Mouse (Mus musculus) common myeloid progenitor, adult 5-6 weeks (primary cell): ENCODE results near the gene Htatip2. TPM values are rescaled to one million over a fixed set of nuclear protein-coding genes. Genes with fewer than 3 reads are reported as not detected.
A peak's percentile ranks its signal among the peaks of the same experiment; 100 is the strongest.

ENCODE experiments used
- ATAC-seq: replicated peaks from 2 replicates; pipeline ENCODE4 v1.8.0; 2016; ENCODE audit warnings: low read depth, mild to moderate bottlenecking, moderate TSS enrichment, inconsistent platforms; ENCODE audit not compliant: poor library complexity, severe bottlenecking
- total RNA-seq: library from RNA; stranded (forward); fragments of 200-1000, 187-1606 nt; gene quantifications from 2 replicates; pipeline ENCODE4 v1.2.3, GENCODE M21; 2017

Htatip2 gene
- 11.4 and 14.7 TPM in 2 replicates for total RNA-seq

DNA sequence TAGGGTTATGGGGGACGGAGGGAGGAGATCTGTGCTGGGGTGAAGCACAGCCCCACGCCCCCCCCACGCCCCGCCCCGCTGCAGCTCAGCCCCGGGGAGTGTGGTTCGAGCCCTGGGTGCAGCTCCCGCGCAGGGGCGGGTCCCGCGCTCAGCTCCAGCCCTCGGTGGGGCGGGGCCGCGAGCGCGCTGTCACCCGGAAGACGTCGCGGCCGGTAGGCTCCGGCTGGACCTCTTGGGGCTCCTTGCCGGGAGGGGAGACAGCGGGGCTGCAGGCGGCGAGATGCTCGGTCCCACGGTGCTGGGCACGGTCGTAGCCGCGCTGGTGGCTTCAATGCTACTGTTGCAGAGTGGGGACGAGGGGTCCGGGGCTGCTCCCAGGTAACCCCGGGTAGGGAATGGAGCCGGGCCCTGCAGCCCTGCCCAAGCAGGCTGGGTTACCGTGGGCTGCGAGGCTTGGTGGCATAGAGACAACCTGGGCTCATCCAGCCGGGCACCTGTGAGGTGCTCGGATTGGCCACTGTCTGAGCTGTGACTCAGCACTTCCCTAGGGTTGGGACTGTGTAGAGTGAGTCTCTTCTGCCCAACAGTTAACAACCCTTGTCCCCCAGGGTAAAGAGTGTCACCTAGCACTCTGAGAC is at the start of gene Htatip2:
Htatip2 (plus strand) TSS at position 182 of the 638 bp plus-strand sequence.
- peak; percentile 78 for ATAC-seq

DNA sequence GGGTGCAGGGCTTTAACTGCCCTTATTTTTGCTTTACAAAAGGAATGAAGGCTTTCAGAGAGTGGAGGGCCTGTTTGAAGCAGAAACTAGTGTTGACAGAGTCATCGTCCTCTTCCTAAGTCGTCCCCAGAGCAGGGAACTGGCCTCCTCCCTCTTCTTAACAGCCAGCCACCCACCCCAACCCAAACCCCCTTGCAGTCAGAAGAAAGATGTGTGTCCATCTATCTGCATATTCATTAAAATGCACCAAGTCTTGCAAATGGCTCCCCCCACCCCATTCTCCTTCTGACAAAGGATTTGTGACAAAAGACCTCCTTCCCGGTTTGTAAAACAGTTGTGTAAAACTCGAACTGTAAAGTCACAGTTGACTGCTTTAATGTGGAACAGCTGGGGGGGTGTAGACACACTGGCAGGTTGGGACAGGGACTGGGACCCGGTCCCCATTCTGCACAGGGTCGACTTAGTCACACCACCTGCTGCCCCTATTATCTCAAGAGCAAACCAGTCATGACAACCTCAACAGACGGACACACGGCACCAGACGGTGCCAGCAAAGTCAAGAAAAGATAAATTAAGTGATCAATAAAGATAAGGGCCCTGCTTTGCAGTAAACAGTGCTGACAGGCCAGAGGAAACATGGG is 49.4 kb upstream of the Htatip2 start:
- no peak for ATAC-seq

DNA sequence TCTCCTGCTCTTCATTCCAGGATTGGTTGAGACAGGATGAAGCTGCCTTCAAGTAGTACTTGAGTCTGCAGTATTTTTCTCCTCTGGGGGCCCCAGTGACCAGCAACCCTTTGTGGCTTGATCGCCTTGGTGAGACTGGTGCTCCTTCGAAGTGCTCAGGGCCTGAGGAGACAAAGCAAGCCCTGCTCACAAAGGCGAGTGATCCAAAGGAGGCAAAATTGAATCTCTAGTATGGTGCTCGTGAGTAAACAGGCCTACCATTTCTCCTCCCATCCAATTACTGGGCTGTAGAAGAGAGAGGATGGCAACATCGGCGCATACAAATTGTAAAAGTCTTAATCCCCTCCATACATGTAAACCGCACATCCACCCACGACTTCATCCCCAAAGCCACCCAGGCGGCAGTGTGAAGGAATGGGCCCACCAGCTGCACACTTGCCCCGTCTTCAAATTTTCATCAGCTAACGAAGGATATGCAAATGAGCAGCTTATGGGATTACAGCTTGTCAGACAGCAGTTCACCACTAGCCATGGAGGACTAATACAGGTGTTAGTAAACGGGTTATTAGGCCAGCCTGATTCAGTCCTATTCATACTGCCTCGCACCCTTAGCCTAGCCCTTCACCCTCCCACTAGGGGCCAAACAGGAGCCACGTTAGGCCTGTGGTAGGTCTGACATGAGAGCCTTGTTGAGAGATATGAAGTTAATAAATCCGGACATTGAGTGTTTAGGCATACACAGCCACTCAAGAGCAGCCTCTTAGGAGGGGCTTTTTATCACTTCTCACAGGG is 40.8 kb upstream of the Htatip2 start:
- ATAC-seq = no peak

DNA sequence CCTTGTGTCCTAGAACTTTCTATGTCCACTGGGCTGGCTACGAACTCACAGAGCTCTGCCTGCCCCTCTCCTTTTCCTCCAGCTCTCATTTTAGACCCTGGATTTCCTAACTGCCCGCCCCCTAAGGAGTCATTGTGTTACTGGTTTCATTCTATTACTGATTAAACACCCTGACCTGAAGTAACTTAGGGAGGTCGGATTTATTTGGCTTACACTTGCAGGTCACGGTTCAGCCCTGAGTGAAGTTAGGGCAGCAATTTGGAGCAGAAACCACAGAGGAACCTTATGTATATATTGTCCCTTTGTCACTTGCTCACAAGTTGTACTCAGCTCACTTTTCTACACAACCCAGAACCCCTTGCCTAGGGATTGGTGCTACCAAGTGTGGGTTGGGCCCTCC is 24.6 kb upstream of the Htatip2 start:
- ATAC-seq = no peak

GRCm38 (mm10) chr7:49739448-49739847 is 19.5 kb upstream of the Htatip2 start:
- no peak for ATAC-seq

- peak; percentile 56; the same call in 1 of the 2 replicates for ATAC-seq
Observed at GRCm38 (mm10) chr7:49741474-49741873, 17.4 kb upstream of the Htatip2 start.

GRCm38 (mm10) chr7:49741923-49742322 is 17.0 kb upstream of the Htatip2 start:
- ATAC-seq = no peak

- ATAC-seq = peak; percentile 66
Observed at GRCm38 (mm10) chr7:49751148-49751547, 7.8 kb upstream of the Htatip2 start.

- peak; percentile 62 for ATAC-seq
Observed at GRCm38 (mm10) chr7:49752730-49753506, 6.0 kb upstream of the Htatip2 start.

- ATAC-seq = peak; percentile 57
Observed at GRCm38 (mm10) chr7:49754767-49755166, 4.1 kb upstream of the Htatip2 start.

DNA sequence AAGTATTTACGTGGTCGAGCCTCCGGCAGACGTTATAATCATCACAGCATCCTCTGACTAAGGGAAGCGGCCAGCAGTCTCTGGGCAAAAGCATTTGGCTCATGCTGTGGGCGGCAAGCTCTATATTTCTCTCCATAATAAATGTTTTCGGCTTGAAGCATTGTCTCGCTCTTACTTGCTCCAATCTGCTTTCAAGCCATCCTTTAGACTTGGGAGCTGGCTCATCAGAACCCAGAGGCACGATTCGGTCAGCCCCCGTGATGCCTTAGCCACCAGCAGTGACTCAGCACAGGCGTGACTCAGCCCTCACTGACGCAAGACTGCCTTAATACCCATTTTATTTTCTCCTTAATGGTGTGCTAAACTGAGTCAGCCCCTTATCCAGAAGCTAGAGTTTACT is 3.7 kb downstream of the Htatip2 start:
- no peak; the same call in 1 of the 2 replicates for ATAC-seq

GRCm38 (mm10) chr7:49764011-49764716 is 5.2 kb downstream of the Htatip2 start:
- peak; percentile 79 for ATAC-seq

GRCm38 (mm10) chr7:49766166-49766565 is 7.3 kb downstream of the Htatip2 start:
- no peak for ATAC-seq

DNA sequence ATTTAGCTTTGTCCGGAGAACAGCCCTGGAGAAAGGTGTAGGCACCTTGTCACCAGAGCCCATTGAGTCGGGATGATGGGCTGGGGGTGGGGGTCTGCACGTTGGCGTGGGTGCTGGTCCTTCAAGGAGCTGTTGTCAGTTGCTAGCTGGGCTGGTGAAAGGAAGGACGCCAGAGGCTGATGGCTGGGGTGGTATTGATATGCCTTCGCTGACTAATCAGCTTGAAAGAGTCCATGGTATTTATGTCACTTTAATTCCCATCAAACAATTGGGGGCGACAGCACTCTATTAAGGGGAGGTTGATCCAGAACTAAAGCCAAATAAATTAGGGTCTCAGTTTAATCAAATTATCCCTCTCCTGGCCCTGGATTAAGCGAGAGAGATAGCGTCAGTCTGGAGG is 9.6 kb downstream of the Htatip2 start:
- ATAC-seq = no peak

DNA sequence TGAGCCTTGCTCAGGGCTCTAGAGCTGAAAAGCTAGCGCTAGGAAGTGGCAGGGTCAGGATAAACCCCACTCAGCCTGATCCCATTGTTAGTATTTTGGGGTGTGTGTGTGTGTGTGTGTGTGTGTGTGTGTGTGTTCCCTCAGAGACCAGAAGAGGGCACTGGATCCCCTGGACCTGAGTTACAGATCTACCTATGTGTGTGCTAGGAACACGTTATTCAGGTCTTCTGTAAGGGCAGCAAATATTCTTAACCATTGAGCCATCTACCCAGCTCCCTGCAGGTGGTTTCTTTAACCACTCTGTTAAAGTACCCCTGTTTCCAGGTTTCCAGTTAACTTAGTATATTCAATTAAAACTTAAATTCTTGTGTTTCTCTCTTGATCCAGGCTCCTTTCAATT is 15.5 kb downstream of the Htatip2 start:
- ATAC-seq = no peak

DNA sequence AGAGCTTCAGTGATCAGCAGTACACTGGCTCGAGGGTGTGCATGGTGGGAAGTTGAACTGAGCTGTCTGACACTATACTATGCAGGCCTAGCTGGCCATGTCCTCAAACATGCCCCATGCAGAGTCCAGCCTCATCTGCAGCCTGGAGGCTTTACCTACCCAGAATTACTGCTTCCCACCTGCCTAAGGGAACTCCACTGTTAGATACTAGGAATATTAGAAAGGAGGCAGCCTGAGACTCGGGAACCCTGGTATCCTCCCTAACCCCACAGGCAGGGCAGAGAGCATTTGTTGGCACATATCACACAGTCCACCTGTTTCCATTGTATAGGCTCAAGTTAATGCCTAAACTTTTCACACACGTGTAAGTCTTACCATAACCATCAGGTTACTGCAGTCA is 18.7 kb downstream of the Htatip2 start:
- ATAC-seq = 0 out of 2 replicates have a peak, but pooled peaks have one; percentile 4

DNA sequence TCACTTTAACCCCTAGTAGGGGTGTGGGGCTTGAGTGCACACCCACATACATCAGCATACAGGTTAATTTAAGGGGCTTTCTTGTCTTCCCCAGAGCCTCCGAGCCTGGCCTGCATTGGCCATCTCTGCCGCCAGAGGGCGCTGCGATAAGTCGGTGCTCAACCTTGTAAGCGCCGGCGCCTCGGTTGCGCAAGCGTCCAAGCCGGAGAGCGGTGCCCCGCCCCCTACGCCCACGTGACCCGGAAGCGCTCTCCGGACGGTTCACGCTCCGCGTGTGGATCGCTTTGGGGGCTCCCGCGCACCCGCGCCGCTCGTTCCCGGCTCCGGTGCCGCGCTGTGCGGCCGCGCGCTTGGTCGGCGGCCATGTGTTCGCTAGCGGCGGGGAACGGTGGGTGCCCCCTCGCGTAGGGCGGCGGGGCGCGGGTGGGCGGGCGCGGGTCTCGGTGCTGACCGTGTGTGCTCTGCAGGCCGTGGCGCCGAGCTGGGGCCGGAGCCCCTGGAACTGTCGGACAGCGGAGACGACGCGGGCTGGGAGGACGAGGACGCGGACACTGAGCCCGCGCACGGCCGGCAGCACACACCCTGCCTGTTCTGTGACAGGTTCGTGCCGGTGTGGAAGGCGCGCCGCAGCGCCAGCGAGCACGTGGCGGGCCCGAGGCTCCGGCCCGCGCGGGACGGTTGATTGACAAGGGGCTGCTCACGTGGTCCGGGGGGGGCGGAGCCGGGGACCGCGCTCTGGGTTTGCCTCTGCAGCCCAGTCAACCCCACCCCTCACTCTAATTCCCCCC is 19.4 kb downstream of the Htatip2 start, which contains the start of gene Prmt3:
Prmt3 (plus strand) TSS at position 233 of the 788 bp plus-strand sequence.
- peak; percentile 87 for ATAC-seq

DNA sequence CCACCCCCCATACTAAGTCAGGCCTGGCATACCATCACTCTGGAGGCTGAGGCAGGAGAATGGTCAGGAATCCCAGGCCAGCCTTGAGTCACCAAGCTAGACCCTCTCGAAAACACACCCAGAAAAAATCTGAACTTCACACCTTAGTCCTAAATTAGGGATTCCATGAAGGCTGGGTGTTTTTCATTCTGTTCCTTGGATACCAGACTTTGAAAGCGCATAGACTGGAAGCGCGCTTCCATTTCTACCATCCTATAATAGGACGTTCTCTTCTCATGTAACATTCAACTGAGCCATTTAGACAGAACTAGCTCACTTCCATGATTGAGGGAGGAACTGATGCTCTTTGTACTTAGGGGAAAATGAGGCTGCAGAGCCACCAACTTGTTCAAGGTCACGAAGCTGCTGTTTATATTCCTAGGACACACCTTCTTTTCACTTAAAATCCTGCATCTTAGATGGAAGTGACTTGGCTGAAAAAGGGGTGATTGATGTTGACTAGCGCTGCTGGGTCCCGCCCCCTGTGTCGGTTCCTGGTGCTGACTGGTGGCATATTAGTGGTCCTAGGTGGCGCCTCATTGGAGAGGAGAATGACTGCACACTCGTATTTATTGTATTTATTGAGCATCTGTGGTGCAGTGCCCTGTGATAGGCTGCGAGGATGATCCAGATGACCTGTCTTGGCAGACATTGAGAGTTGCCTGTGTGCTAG is 20.1 kb downstream of the Htatip2 start:
- peak; percentile 54 for ATAC-seq
